Mouse (Mus musculus) stomach, embryonic 14.5 days (tissue): ENCODE data around the gene Magt1. TPM values are rescaled to one million over a fixed set of nuclear protein-coding genes. Genes with fewer than 3 reads are reported as not detected.

Experiments
- ATAC-seq: fragments of 200-750 bp; cut with Nextera tagmentation; 2 replicates; pipeline ENCODE4 v1.8.0; 2017; ENCODE audit warnings: low read depth, moderate TSS enrichment; ENCODE audit not compliant: insufficient number of reproducible peaks, insufficient read depth, low FRiP score
- H3K27ac ChIP-seq: fragments of 300-500 bp; sonication (generic); 2 replicates; pipeline ENCODE4 v1.5.1; 2014; ENCODE audit warnings: mild to moderate bottlenecking, low read length, moderate library complexity, mixed read lengths
- H3K27me3 ChIP-seq: fragments of 300-500 bp; sonication (generic); 2 replicates; pipeline ENCODE4 v1.6.1; 2014; ENCODE audit warnings: low read length, control low read depth, mixed read lengths; ENCODE audit not compliant: control insufficient read depth, insufficient read depth
- H3K36me3 ChIP-seq: fragments of 300-500 bp; sonication (generic); 2 replicates; pipeline ENCODE4 v1.6.1; 2014; ENCODE audit warnings: mild to moderate bottlenecking, control low read depth, low read length, moderate library complexity, mixed read lengths; ENCODE audit not compliant: control insufficient read depth, insufficient read depth
- H3K4me1 ChIP-seq: fragments of 300-500 bp; sonication (generic); 2 replicates; pipeline ENCODE4 v1.6.1; 2014; ENCODE audit warnings: low read length, control low read depth, mixed read lengths; ENCODE audit not compliant: control insufficient read depth, insufficient read depth
- H3K4me2 ChIP-seq: fragments of 300-500 bp; sonication (generic); replicated peaks from 2 replicates; pipeline ENCODE4 v1.6.1; 2014; ENCODE audit warnings: low read depth, low read length, control low read depth
- H3K4me3 ChIP-seq: fragments of 300-500 bp; sonication (generic); 2 replicates; pipeline ENCODE4 v1.5.1; 2014; ENCODE audit warnings: low read depth, low read length, control low read depth
- H3K9ac ChIP-seq: fragments of 300-500 bp; sonication (generic); replicated peaks from 2 replicates; pipeline ENCODE4 v1.6.1; 2014; ENCODE audit warnings: low read depth, mild to moderate bottlenecking, control low read depth, low read length, moderate library complexity, mixed read lengths
- H3K9me3 ChIP-seq: fragments of 300-500 bp; sonication (generic); 2 replicates; pipeline ENCODE4 v1.6.1; 2016; ENCODE audit warnings: low read depth, low read length, control low read depth; ENCODE audit not compliant: control insufficient read depth
- WGBS: fragments of 180-500 bp; shearing (Covaris S2); extraction: QIAGEN DNeasy Blood & Tissue Kit; methylation state at CpG from one replicate; pipeline ENCODE4 v1.1.7; 2014; 5-methylcytosine and 5-hydroxymethylcytosine counted together
- polyA plus RNA-seq: library from polyadenylated mRNA; unstranded; fragments of >200 nt; fragmentation: Nextera tagmentation; extraction: Ambion mirVana; gene quantifications from 2 replicates; pipeline ENCODE4 v1.2.1, GENCODE M21; 2014

Magt1 gene
- 68.6 and 73.6 TPM in 2 replicates for polyA plus RNA-seq

- 17% methylated on average over 45 of the region's 45 CpGs for WGBS
These were observed at the start of gene Magt1 for GRCm38 (mm10) chrX:106011465-106012159. Magt1 (minus strand) TSS chrX:106011906.

GRCm38 (mm10) chrX:106048191-106048590, 36.5 kb upstream of the Magt1 start:
- Histone ChIP-seq H3K4me3 (no peak overlapping the region), H3K4me2 (no peak overlapping the region), H3K9me3 (no peaks in the 10 kb centered on the region), H3K36me3 (no peaks in the 10 kb centered on the region), H3K4me1 (peaks cover 13% of the 10 kb centered on the region; the same call in 1 of the 2 replicates), H3K27ac (no peak overlapping the region), H3K9ac (no peak overlapping the region), H3K27me3 (no peaks in the 10 kb centered on the region)
- WGBS: 38% methylated on average over 1 of the region's 1 CpGs
- ATAC-seq: no peak

More at GRCm38 (mm10) chrX:106011465-106012159, at the start of gene Magt1:
- H3K27ac ChIP-seq: peak within 1 kb of the TSS; percentile 89
- H3K4me2 ChIP-seq: peak within 1 kb of the TSS; percentile 35
- 0 out of 2 replicates have a peak, but pooled peaks cover 3% of the 10 kb centered on the region for H3K4me1 ChIP-seq
- H3K36me3 ChIP-seq: no peaks in the 10 kb centered on the region
- peak within 1 kb of the TSS; percentile 50 for H3K4me3 ChIP-seq
- H3K9me3 ChIP-seq: no peaks in the 10 kb centered on the region
- ATAC-seq: peak; percentile 96
- peak within 1 kb of the TSS; percentile 45 for H3K9ac ChIP-seq
- H3K27me3 ChIP-seq: no peaks in the 10 kb centered on the region

GRCm38 (mm10) chrX:106045928-106046327, 34.2 kb upstream of the Magt1 start:
- H3K4me2 ChIP-seq: peak overlapping the region; percentile 18
- ATAC-seq: no peak
- WGBS: 56% methylated on average over 9 of the region's 9 CpGs
- H3K27ac ChIP-seq: peak overlapping the region; percentile 75; the same call in 1 of the 2 replicates
- H3K27me3 ChIP-seq: no peaks in the 10 kb centered on the region
- H3K4me3 ChIP-seq: no peak overlapping the region
- H3K36me3 ChIP-seq: no peaks in the 10 kb centered on the region
- H3K4me1 ChIP-seq: peaks cover 15% of the 10 kb centered on the region; the same call in 1 of the 2 replicates
- no peak overlapping the region for H3K9ac ChIP-seq
- no peaks in the 10 kb centered on the region for H3K9me3 ChIP-seq

GRCm38 (mm10) chrX:106045455-106045854, 33.7 kb upstream of the Magt1 start:
- WGBS: 30% methylated on average over 2 of the region's 2 CpGs
- H3K27ac ChIP-seq: peak overlapping the region; percentile 75; the same call in 1 of the 2 replicates

GRCm38 (mm10) chrX:106043863-106044617, 32.3 kb upstream of the Magt1 start:
- ATAC-seq: no peak
- no peaks in the 10 kb centered on the region for H3K27me3 ChIP-seq
- peak overlapping the region; percentile 48 for H3K27ac ChIP-seq
- 42% methylated on average over 8 of the region's 8 CpGs for WGBS
- no peak overlapping the region for H3K4me3 ChIP-seq
- H3K4me1 ChIP-seq: peaks cover 15% of the 10 kb centered on the region; the same call in 1 of the 2 replicates
- H3K4me2 ChIP-seq: 0 out of 2 replicates have a peak overlapping the region, but pooled peaks have one; percentile 3
- no peaks in the 10 kb centered on the region for H3K36me3 ChIP-seq
- H3K9me3 ChIP-seq: no peaks in the 10 kb centered on the region
- no peak overlapping the region for H3K9ac ChIP-seq

More at GRCm38 (mm10) chrX:106045455-106045854, 33.7 kb upstream of the Magt1 start:
- H3K36me3 ChIP-seq: no peaks in the 10 kb centered on the region
- ATAC-seq: peak; percentile 77; the same call in 1 of the 2 replicates
- no peaks in the 10 kb centered on the region for H3K27me3 ChIP-seq
- no peaks in the 10 kb centered on the region for H3K9me3 ChIP-seq
- H3K9ac ChIP-seq: no peak overlapping the region
- H3K4me1 ChIP-seq: peaks cover 15% of the 10 kb centered on the region; the same call in 1 of the 2 replicates
- no peak overlapping the region for H3K4me3 ChIP-seq
- peak overlapping the region; percentile 18; the same call in 1 of the 2 replicates for H3K4me2 ChIP-seq

- ATAC-seq: peak; percentile 33; the same call in 1 of the 2 replicates
- WGBS: 60% methylated on average over 3 of the region's 3 CpGs
These were observed 25.6 kb upstream of the Magt1 start for GRCm38 (mm10) chrX:106037185-106037752.

GRCm38 (mm10) chrX:106035727-106036126, 24.0 kb upstream of the Magt1 start:
- Histone ChIP-seq H3K4me1 (no peaks in the 10 kb centered on the region), H3K4me2 (no peak overlapping the region), H3K36me3 (no peaks in the 10 kb centered on the region), H3K9me3 (no peaks in the 10 kb centered on the region), H3K27ac (no peak overlapping the region), H3K4me3 (no peak overlapping the region), H3K9ac (no peak overlapping the region), H3K27me3 (no peaks in the 10 kb centered on the region)
- ATAC-seq: no peak
- WGBS: 69% methylated on average over 2 of the region's 2 CpGs

More at GRCm38 (mm10) chrX:106037185-106037752, 25.6 kb upstream of the Magt1 start:
- no peaks in the 10 kb centered on the region for H3K9me3 ChIP-seq
- no peak overlapping the region for H3K4me2 ChIP-seq
- H3K4me3 ChIP-seq: no peak overlapping the region
- no peaks in the 10 kb centered on the region for H3K36me3 ChIP-seq
- no peaks in the 10 kb centered on the region for H3K27me3 ChIP-seq
- H3K27ac ChIP-seq: peak overlapping the region; percentile 61; the same call in 1 of the 2 replicates
- no peak overlapping the region for H3K9ac ChIP-seq
- H3K4me1 ChIP-seq: 0 out of 2 replicates have a peak, but pooled peaks cover 2% of the 10 kb centered on the region

- Histone ChIP-seq H3K4me3 (no peak overlapping the region), H3K27ac (no peak overlapping the region), H3K4me2 (no peak overlapping the region), H3K36me3 (no peaks in the 10 kb centered on the region), H3K9me3 (no peaks in the 10 kb centered on the region), H3K27me3 (no peaks in the 10 kb centered on the region), H3K9ac (no peak overlapping the region), H3K4me1 (no peaks in the 10 kb centered on the region)
- no peak for ATAC-seq
These were observed 19.4 kb upstream of the Magt1 start for GRCm38 (mm10) chrX:106031124-106031523.
